Comparison of ENCODE assay signal across 17 mouse cellular contexts in genomic region chr5:118812947-118813401, GRCm38 (mm10).
DNase-seq lines count a peak whose midpoint lies in the region; ATAC-seq lines count a peak whose summit lies in the region.
"Had no signal": no experiment of that assay in that cellular context is flagged by ENCODE, and none has a peak within 500 bp of the region (broad histone marks: within the 10 kb centered on the region; RNA-seq: fewer than 3 reads in every experiment).

No protein-coding gene starts in this region.

- H3K4me2 ChIP-seq in kidney, embryonic 16.5 days (replicated peaks; ENCODE audit: low read depth, low read length), result no peak overlapping the region
- H3K4me2 ChIP-seq: embryonic facial prominence, embryonic 12.5 days; forebrain, embryonic 13.5 days; kidney, embryonic 15.5 days had no signal

- 60% methylated on average over 7 of the region's 7 CpGs for WGBS in limb, embryonic 10.5 days
- WGBS in kidney, embryonic 16.5 days, result 51% methylated on average over 7 of the region's 7 CpGs

- DNase-seq in adrenal gland, adult (ENCODE audit: inconsistent age in 2 of 2, low spot score in 1 of 2), result peak; percentile 38 to 65
- DNase-seq in adrenal gland, adult 18-20 months (ENCODE audit: low spot score in 2 of 2), result no peak
- peak; percentile 49 for DNase-seq in 3T3-L1 (ENCODE audit: low read depth, low spot score)
- peak; percentile 73 for DNase-seq in gastrocnemius, postnatal 25 days
- no peak for DNase-seq in limb, embryonic 10.5 days (ENCODE audit: low spot score)
- no peak for DNase-seq in left cerebral cortex, postnatal 36 days (ENCODE audit: low spot score in 2 of 2)
- DNase-seq in liver, result no peak
- DNase-seq: cerebellum, adult 8-10 months; layer of hippocampus, adult 9-11 months; left cerebral cortex, postnatal 4 days; liver, postnatal 0 days; right cerebral cortex, postnatal 25 days had no signal

- H3K9me3 ChIP-seq in limb, embryonic 10.5 days (replicated peaks), result no peaks in the 10 kb centered on the region
- H3K9me3 ChIP-seq in kidney, embryonic 16.5 days (ENCODE audit: low read length), result no peaks in the 10 kb centered on the region
- H3K9me3 ChIP-seq: embryonic facial prominence, embryonic 12.5 days; forebrain, embryonic 13.5 days; kidney, embryonic 15.5 days had no signal

- H3K9ac ChIP-seq in kidney, embryonic 16.5 days (replicated peaks; ENCODE audit: low read length), result no peak overlapping the region
- H3K9ac ChIP-seq: embryonic facial prominence, embryonic 12.5 days; forebrain, embryonic 13.5 days; kidney, embryonic 15.5 days; liver, postnatal 0 days had no signal

- ATAC-seq in kidney, embryonic 16.5 days (ENCODE audit: low FRiP score, low TSS enrichment), result no peak
- ATAC-seq: forebrain, embryonic 13.5 days; liver, postnatal 0 days; midbrain, embryonic 16.5 days had no signal

- H3K27ac ChIP-seq in limb, embryonic 10.5 days, result peak overlapping the region; percentile 66
- no peak overlapping the region for H3K27ac ChIP-seq in kidney, embryonic 16.5 days (ENCODE audit: low read length)
- H3K27ac ChIP-seq: embryonic facial prominence, embryonic 12.5 days; forebrain, embryonic 13.5 days; kidney, embryonic 15.5 days had no signal

- H3K27me3 ChIP-seq in limb, embryonic 10.5 days (ENCODE audit: low read depth, poor library complexity, severe bottlenecking), result peaks cover 59% of the 10 kb centered on the region
- H3K27me3 ChIP-seq in kidney, embryonic 16.5 days (ENCODE audit: insufficient read depth, low read length), result 0 out of 2 replicates have a peak, but pooled peaks cover 4% of the 10 kb centered on the region
- H3K27me3 ChIP-seq: embryonic facial prominence, embryonic 12.5 days; forebrain, embryonic 13.5 days; kidney, embryonic 15.5 days had no signal

- H3K36me3 ChIP-seq in limb, embryonic 10.5 days, result no peaks in the 10 kb centered on the region
- H3K36me3 ChIP-seq in kidney, embryonic 16.5 days (ENCODE audit: insufficient read depth, low read length), result no peaks in the 10 kb centered on the region
- H3K36me3 ChIP-seq: embryonic facial prominence, embryonic 12.5 days; kidney, embryonic 15.5 days had no signal

- intact Hi-C loops in left cerebral cortex, postnatal 36 days (cut with DNase I), result no loop called here

- H3K4me1 ChIP-seq in limb, embryonic 10.5 days, result peaks cover 35% of the 10 kb centered on the region
- H3K4me1 ChIP-seq in kidney, embryonic 16.5 days (ENCODE audit: insufficient read depth, low read length), result no peaks in the 10 kb centered on the region
- H3K4me1 ChIP-seq: forebrain, embryonic 13.5 days; kidney, embryonic 15.5 days had no signal

- H3K4me3 ChIP-seq in limb, embryonic 10.5 days, result no peak overlapping the region
- no peak overlapping the region for H3K4me3 ChIP-seq in kidney, embryonic 16.5 days (ENCODE audit: low read length)
- H3K4me3 ChIP-seq: embryonic facial prominence, embryonic 12.5 days; forebrain, embryonic 13.5 days; kidney, embryonic 15.5 days had no signal

Comparison
In these comparisons a context has a peak if more than half of its experiments do, and no peak if none do; other contexts are left out.
1. DNase-seq: peak in adrenal gland, adult (2 of 2), 3T3-L1 (single experiment) and gastrocnemius, postnatal 25 days (single experiment); none in adrenal gland, adult 18-20 months (0 of 2), limb, embryonic 10.5 days (single experiment), left cerebral cortex, postnatal 36 days (0 of 2) and liver (single experiment).